Mouse (Mus musculus) lung, embryonic 16.5 days (tissue): Measurements from ENCODE around the gene Gm5726. TPM values are rescaled to one million over a fixed set of nuclear protein-coding genes. Genes with fewer than 3 reads are reported as not detected.
"Not testable (repeated sequence)": the region's sequence is repeated elsewhere in the genome, so short reads cannot be mapped to it uniquely, and the experiment has no call there.

ENCODE experiments used
- ATAC-seq: fragments of 200-750 bp; cut with Nextera tagmentation; 2 replicates; pipeline ENCODE4 v1.8.0; 2017; ENCODE audit warnings: low read depth, mild to moderate bottlenecking, moderate library complexity
- H3K27ac ChIP-seq: fragments of 300-500 bp; sonication (generic); 2 replicates; pipeline ENCODE4 v1.5.1; 2014; ENCODE audit warnings: mild to moderate bottlenecking, control low read depth, low read length
- H3K27me3 ChIP-seq: fragments of 300-500 bp; sonication (generic); 2 replicates; pipeline ENCODE4 v1.6.1; 2014; ENCODE audit warnings: low read depth, low read length, mixed read lengths; ENCODE audit not compliant: control insufficient read depth, insufficient read depth
- H3K36me3 ChIP-seq: fragments of 300-500 bp; sonication (generic); 2 replicates; pipeline ENCODE4 v1.6.1; 2014; ENCODE audit warnings: low read length; ENCODE audit not compliant: control insufficient read depth, insufficient read depth
- H3K4me1 ChIP-seq: fragments of 300-500 bp; sonication (generic); replicated peaks from 2 replicates; pipeline ENCODE4 v1.6.1; 2014; ENCODE audit warnings: low read length, mixed read lengths; ENCODE audit not compliant: control insufficient read depth, insufficient read depth
- H3K4me2 ChIP-seq: fragments of 300-500 bp; sonication (generic); 2 replicates; pipeline ENCODE4 v1.6.1; 2014; ENCODE audit warnings: low read depth, low read length, control low read depth
- H3K4me3 ChIP-seq: fragments of 300-500 bp; sonication (generic); 2 replicates; pipeline ENCODE4 v1.5.1; 2014; ENCODE audit warnings: mild to moderate bottlenecking, low read length, control low read depth
- H3K9ac ChIP-seq: fragments of 300-500 bp; sonication (generic); 2 replicates; pipeline ENCODE4 v1.6.1; 2014; ENCODE audit warnings: low read length, control low read depth
- H3K9me3 ChIP-seq: fragments of 300-500 bp; sonication (generic); 2 replicates; pipeline ENCODE4 v1.6.1; 2016; ENCODE audit warnings: low read length; ENCODE audit not compliant: control insufficient read depth
- WGBS: fragments of 180-500 bp; shearing (Covaris S2); extraction: QIAGEN DNeasy Blood & Tissue Kit; methylation state at CpG from one replicate; pipeline ENCODE4 v1.1.7; 2014; 5-methylcytosine and 5-hydroxymethylcytosine counted together
- polyA plus RNA-seq: library from polyadenylated mRNA; unstranded; fragments of >200 nt; fragmentation: Nextera tagmentation; extraction: Ambion mirVana; gene quantifications from 2 replicates; pipeline ENCODE4 v1.2.1, GENCODE M21; 2015

The Gm5726 gene
- not detected in 2 replicates for polyA plus RNA-seq

GRCm38 (mm10) chr7:20545657-20546056, at the start of gene Gm5726:
Gene Gm5726, minus strand, starts transcription at chr7:20545757.
- not testable (repeated sequence) for ATAC-seq

GRCm38 (mm10) chr7:20576141-20576540, 30.6 kb upstream of the Gm5726 start, which contains the start of gene Gm4141:
Gene Gm4141, minus strand, starts transcription at chr7:20576241.
- not testable (repeated sequence) for H3K4me3 ChIP-seq, H3K4me2 ChIP-seq, H3K36me3 ChIP-seq, H3K27ac ChIP-seq, H3K4me1 ChIP-seq, H3K27me3 ChIP-seq, H3K9ac ChIP-seq, ATAC-seq, H3K9me3 ChIP-seq
- no CpG with 5 or more reads among the region's 3 CpGs for WGBS

More at GRCm38 (mm10) chr7:20545657-20546056, at the start of gene Gm5726:
- H3K4me2 ChIP-seq, H3K27me3 ChIP-seq, H3K27ac ChIP-seq, H3K4me3 ChIP-seq, H3K36me3 ChIP-seq, H3K9ac ChIP-seq, H3K9me3 ChIP-seq, H3K4me1 ChIP-seq: not testable (repeated sequence)
- WGBS: no CpG with 5 or more reads among the region's 1 CpGs

GRCm38 (mm10) chr7:20533537-20533936, 12.0 kb downstream of the Gm5726 start, which contains the start of gene Vmn1r104:
Gene Vmn1r104, plus strand, starts transcription at chr7:20533837.
- not testable (repeated sequence) for H3K27ac ChIP-seq, H3K9me3 ChIP-seq, H3K4me1 ChIP-seq, H3K27me3 ChIP-seq, H3K4me2 ChIP-seq, H3K9ac ChIP-seq, ATAC-seq, H3K4me3 ChIP-seq, H3K36me3 ChIP-seq
- no CpG with 5 or more reads among the region's 3 CpGs for WGBS

- not testable (repeated sequence) for H3K9me3 ChIP-seq, H3K4me1 ChIP-seq, H3K27me3 ChIP-seq, ATAC-seq, H3K4me3 ChIP-seq, H3K9ac ChIP-seq, H3K4me2 ChIP-seq, H3K36me3 ChIP-seq, H3K27ac ChIP-seq
- WGBS: no CpG with 5 or more reads among the region's 3 CpGs
Measured at GRCm38 (mm10) chr7:20510434-20510833, 35.1 kb downstream of the Gm5726 start, which contains the start of gene Vmn1r103. Gene Vmn1r103, minus strand, starts transcription at chr7:20510534.

Other genes with a start within 250 kb of the Gm5726 start
- gene Gm4133, start 211.7 kb downstream of the Gm5726 start, polyA plus RNA-seq: not detected in 2 replicates
- gene Gm5728, start 170.3 kb downstream of the Gm5726 start, polyA plus RNA-seq: not detected in 2 replicates
- not detected in 2 replicates for gene Vmn1r100, start 127.8 kb downstream of the Gm5726 start, polyA plus RNA-seq
- not detected in 2 replicates for gene Vmn1r101, start 103.2 kb downstream of the Gm5726 start, polyA plus RNA-seq
- gene Gm10670, start 70.8 kb downstream of the Gm5726 start, polyA plus RNA-seq: not detected in 2 replicates
- gene Vmn1r103, start 35.2 kb downstream of the Gm5726 start, polyA plus RNA-seq: not detected in 2 replicates
- not detected in 2 replicates for gene Vmn1r104, start 11.9 kb downstream of the Gm5726 start, polyA plus RNA-seq
- not detected in 2 replicates for gene Gm4141, start 30.5 kb upstream of the Gm5726 start, polyA plus RNA-seq
- gene Gm4513, start 53.3 kb upstream of the Gm5726 start, polyA plus RNA-seq: not detected in 2 replicates
- not detected in 2 replicates for gene Vmn1r107, start 123.2 kb upstream of the Gm5726 start, polyA plus RNA-seq
- not detected in 2 replicates for gene Vmn1r111, start 157.5 kb upstream of the Gm5726 start, polyA plus RNA-seq
- not detected in 2 replicates for gene Gm10668, start 184.9 kb upstream of the Gm5726 start, polyA plus RNA-seq
- not detected in 2 replicates for gene Vmn1r112, start 225.4 kb upstream of the Gm5726 start, polyA plus RNA-seq
- gene Vmn1r113, start 241.5 kb upstream of the Gm5726 start, polyA plus RNA-seq: not detected in 2 replicates